Mouse (Mus musculus) forebrain, embryonic 12.5 days (tissue): ENCODE data around the gene Zfp983. TPM values are rescaled to one million over a fixed set of nuclear protein-coding genes. Genes with fewer than 3 reads are reported as not detected.
"Not testable (repeated sequence)": the region's sequence is repeated elsewhere in the genome, so short reads cannot be mapped to it uniquely, and the experiment has no call there.

Experiments
- ATAC-seq: fragments of 200-750 bp; cut with Nextera tagmentation; 2 replicates; pipeline ENCODE4 v1.8.0; 2017; ENCODE audit warnings: moderate TSS enrichment; ENCODE audit not compliant: low FRiP score
- H3K27ac ChIP-seq: fragments of 300-500 bp; sonication (generic); 2 replicates; pipeline ENCODE4 v1.5.1; 2016; ENCODE audit warnings: mild to moderate bottlenecking
- H3K27me3 ChIP-seq: fragments of 300-500 bp; sonication (generic); 2 replicates; pipeline ENCODE4 v1.6.1; 2016; ENCODE audit warnings: mild to moderate bottlenecking
- H3K36me3 ChIP-seq: fragments of 300-500 bp; sonication (generic); replicated peaks from 2 replicates; pipeline ENCODE4 v1.6.1; 2016; ENCODE audit warnings: mild to moderate bottlenecking
- H3K4me1 ChIP-seq: fragments of 300-500 bp; sonication (generic); 2 replicates; pipeline ENCODE4 v1.6.1; 2016
- H3K4me2 ChIP-seq: fragments of 300-500 bp; sonication (generic); 2 replicates; pipeline ENCODE4 v1.6.1; 2016; ENCODE audit warnings: mild to moderate bottlenecking, moderate library complexity
- H3K4me3 ChIP-seq: fragments of 300-500 bp; sonication (generic); replicated peaks from 2 replicates; pipeline ENCODE4 v1.5.1; 2016; ENCODE audit warnings: mild to moderate bottlenecking
- H3K9ac ChIP-seq: fragments of 300-500 bp; sonication (generic); 2 replicates; pipeline ENCODE4 v1.6.1; 2016; ENCODE audit warnings: mild to moderate bottlenecking
- H3K9me3 ChIP-seq: fragments of 300-500 bp; sonication (generic); 2 replicates; pipeline ENCODE4 v1.6.1; 2016
- WGBS: fragments of 180-500 bp; shearing (Covaris S2); methylation state at CpG from one replicate; pipeline ENCODE4 v1.1.7; 2016; 5-methylcytosine and 5-hydroxymethylcytosine counted together
- polyA plus RNA-seq: library from polyadenylated mRNA; unstranded; fragments of >200 nt; fragmentation: Nextera tagmentation; extraction: Ambion mirVana; gene quantifications from 2 replicates; pipeline ENCODE4 v1.2.1, GENCODE M21; 2016

The Zfp983 gene
- polyA plus RNA-seq = 8.5 and 8.6 TPM in 2 replicates

DNA sequence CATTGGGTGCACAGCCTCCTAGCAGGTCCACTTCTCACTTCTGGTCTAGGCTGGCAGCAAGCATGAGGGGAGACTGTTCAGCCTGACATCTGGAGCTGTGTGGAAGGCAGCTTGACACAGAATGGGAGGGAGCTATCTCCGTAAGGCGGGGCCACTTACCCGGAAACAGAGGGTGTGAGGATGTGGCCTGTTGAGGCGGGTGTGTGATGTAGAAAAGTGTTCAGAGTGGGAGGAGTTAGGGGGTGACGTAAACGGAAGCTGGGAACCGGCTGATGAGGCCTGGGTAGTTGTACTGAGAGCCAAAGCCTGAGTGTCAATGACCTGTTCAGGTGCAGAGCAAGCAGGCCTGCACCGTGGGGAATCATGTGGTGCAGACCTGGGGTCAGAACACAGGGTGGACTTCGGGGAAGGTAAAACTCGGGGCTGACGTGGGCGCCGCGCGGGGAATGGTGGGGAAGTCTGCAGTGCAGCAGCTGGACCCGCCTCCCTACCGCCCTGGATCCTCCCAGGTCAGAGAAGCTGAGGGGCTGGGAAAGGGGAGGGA is at the start of gene Zfp983:
Zfp983 (plus strand) TSS at position 261 of the 544 bp plus-strand sequence.
- not testable (repeated sequence) for H3K9me3 ChIP-seq, H3K36me3 ChIP-seq, H3K27me3 ChIP-seq, H3K4me1 ChIP-seq
- ATAC-seq = peak; percentile 100
- Histone ChIP-seq H3K4me2 (peak within 1 kb of the TSS; percentile 50), H3K27ac (peak within 1 kb of the TSS; percentile 56), H3K9ac (peak within 1 kb of the TSS; percentile 33; the same call in 1 of the 2 replicates), H3K4me3 (peak within 1 kb of the TSS; percentile 47)
- WGBS = under 1% methylated on average over 17 of the region's 17 CpGs

DNA sequence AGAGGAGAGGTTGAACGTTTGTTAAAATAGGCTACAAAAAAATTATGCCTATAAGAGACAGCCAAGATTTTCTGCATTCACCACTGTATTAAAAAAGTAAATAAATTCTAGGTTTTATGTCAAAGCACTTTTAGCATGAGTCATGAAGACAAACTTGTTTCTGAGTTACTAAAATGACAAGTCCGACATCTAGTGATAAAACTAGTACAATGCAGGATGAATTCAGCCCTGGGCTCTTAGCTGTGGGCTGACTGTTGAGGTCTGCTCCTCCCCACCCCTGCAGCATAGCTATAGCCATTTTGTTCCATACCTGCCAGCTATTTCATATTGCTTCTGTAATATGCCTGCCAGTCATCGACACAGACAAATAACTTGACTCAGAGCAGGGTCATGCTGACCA is 34.1 kb upstream of the Zfp983 start:
- WGBS = 79% methylated on average over 3 of the region's 3 CpGs
- H3K4me2 ChIP-seq = no peak overlapping the region
- no peak for ATAC-seq
- H3K27ac ChIP-seq = no peak overlapping the region
- H3K27me3 ChIP-seq = no peaks in the 10 kb centered on the region
- H3K36me3 ChIP-seq = no peaks in the 10 kb centered on the region
- no peaks in the 10 kb centered on the region for H3K9me3 ChIP-seq
- H3K4me3 ChIP-seq = no peak overlapping the region
- H3K9ac ChIP-seq = no peak overlapping the region
- H3K4me1 ChIP-seq = no peaks in the 10 kb centered on the region

DNA sequence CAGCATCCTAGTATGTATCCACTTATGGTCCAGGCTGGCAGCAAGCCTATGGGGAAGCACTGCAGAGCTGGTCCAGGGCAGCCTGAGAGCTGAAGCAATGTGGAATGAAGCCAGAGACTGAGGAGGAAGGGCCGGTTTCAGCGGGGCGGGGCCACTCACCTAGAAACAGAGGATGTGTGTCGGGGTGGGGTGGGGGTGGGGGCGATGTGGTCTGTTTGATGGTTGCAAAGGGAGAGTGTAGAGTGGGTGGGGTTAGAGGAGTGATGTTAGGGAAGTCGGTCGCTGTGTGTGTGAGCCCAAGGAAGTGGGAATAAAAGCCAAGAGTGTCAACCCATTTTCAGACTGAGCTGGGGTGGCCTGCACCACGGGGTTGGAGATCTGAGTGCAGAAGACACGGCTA is 33.1 kb upstream of the Zfp983 start:
- WGBS = 14% methylated on average over 9 of the region's 9 CpGs
- H3K4me1 ChIP-seq = no peaks in the 10 kb centered on the region

DNA sequence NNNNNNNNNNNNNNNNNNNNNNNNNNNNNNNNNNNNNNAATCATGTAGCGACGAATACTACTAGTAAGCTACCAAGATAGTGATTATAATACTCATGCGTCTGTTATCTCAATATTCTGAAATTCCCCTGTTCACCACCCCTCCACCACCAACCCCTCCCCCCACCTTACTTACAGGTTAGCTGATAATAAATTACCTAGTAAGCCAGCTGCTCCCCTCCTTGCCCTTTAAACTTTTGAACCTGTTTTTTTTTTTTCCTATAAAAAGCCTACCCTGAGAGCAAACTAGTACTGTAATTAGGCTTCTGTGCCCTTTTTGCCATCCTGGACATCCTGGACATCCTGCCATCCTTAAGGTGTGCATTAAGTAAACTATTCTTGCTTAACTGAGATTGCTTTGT is 26.8 kb upstream of the Zfp983 start:
- ATAC-seq = no peak
- no peak overlapping the region for H3K4me3 ChIP-seq
- no peak overlapping the region for H3K27ac ChIP-seq
- no CpG with 5 or more reads among the region's 3 CpGs for WGBS
- no peak overlapping the region for H3K9ac ChIP-seq
- H3K4me2 ChIP-seq = no peak overlapping the region
- H3K27me3 ChIP-seq = no peaks in the 10 kb centered on the region
- H3K4me1 ChIP-seq = no peaks in the 10 kb centered on the region
- H3K36me3 ChIP-seq = no peaks in the 10 kb centered on the region
- no peaks in the 10 kb centered on the region for H3K9me3 ChIP-seq

More for the DNA sequence above, 33.1 kb upstream of the Zfp983 start:
- Histone ChIP-seq H3K4me3 (no peak overlapping the region), H3K27me3 (no peaks in the 10 kb centered on the region), H3K4me2 (0 out of 2 replicates have a peak overlapping the region, but pooled peaks have one; percentile 8), H3K9me3 (no peaks in the 10 kb centered on the region), H3K9ac (no peak overlapping the region), H3K36me3 (no peaks in the 10 kb centered on the region), H3K27ac (no peak overlapping the region)
- ATAC-seq = no peak

DNA sequence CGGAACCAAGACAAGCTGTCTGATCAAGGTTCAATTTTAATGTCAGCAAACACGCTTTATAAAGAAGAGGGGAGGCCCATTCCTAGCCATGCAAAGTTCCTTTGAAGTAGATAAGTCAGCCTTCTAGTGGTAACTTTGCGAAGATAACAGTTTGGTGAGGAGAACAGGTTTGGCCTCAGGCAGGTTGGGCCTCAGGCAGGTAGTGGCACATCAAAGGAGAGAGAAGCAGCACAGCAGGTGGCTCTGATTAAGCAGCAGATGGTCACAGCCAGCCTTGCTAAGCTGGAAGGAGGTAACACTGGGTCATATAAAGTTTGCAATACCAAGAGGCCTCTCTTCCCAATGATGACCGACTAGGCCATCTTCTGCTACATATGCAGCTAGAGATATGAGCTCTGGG is 14.7 kb upstream of the Zfp983 start:
- H3K9me3 ChIP-seq, ATAC-seq, H3K4me3 ChIP-seq, H3K36me3 ChIP-seq, H3K4me1 ChIP-seq, H3K9ac ChIP-seq, H3K4me2 ChIP-seq, H3K27ac ChIP-seq, H3K27me3 ChIP-seq: not testable (repeated sequence)
- 72% methylated on average over 4 of the region's 4 CpGs for WGBS

DNA sequence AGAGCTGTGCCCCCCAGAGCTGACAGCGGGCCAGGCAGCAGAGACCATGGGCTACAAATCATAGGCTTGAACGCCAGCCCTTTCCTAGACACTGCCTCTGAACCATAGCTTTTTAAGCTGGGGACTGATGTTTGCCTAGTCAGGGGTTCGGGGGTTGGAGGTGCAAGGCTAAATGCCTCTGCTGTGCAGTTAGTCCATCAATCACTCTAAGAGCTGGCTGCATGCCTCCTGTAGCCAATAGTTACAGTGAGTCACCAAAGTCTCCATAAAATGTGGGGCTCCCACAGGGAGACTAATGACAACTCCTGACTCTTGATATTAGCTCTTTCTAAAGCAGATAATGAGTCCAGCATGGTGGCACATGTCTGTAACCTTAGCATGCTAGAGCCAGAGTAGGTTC is 1.6 kb upstream of the Zfp983 start:
- no peak overlapping the region for H3K27ac ChIP-seq
- no peak for ATAC-seq
- no peak overlapping the region for H3K4me2 ChIP-seq
- 77% methylated on average over 3 of the region's 3 CpGs for WGBS
- no peaks in the 10 kb centered on the region for H3K4me1 ChIP-seq
- no peaks in the 10 kb centered on the region for H3K27me3 ChIP-seq
- H3K4me3 ChIP-seq = no peak overlapping the region
- H3K9ac ChIP-seq = no peak overlapping the region
- H3K9me3 ChIP-seq = no peaks in the 10 kb centered on the region
- no peaks in the 10 kb centered on the region for H3K36me3 ChIP-seq

DNA sequence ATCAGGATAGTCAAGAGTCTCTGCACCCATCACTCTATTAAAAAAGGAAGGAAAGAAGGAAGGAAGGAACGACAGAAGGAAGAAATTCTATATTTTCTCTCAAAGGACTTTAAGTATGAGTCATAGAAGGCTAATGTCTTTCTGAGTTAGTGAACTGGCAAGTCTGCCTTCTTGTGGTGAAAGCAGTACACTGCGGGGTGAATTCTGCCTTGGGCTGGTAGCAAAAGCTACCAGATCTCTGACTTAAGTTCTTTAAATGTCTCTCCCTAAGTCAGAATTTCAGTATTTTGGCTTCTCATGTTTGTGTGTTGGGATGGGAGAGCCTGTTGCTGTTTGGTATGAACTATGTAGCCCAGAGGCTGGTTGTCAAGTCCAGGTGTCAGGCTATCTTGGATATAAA is 488 bp upstream of the Zfp983 start:
- H3K4me3 ChIP-seq = peak overlapping the region; percentile 47
- H3K27ac ChIP-seq = peak overlapping the region; percentile 56
- H3K9ac ChIP-seq = peak overlapping the region; percentile 33; the same call in 1 of the 2 replicates
- H3K9me3 ChIP-seq = no peaks in the 10 kb centered on the region
- H3K27me3 ChIP-seq = no peaks in the 10 kb centered on the region
- 25% methylated on average over 2 of the region's 2 CpGs for WGBS
- H3K4me1 ChIP-seq = no peaks in the 10 kb centered on the region
- no peaks in the 10 kb centered on the region for H3K36me3 ChIP-seq
- peak overlapping the region; percentile 50 for H3K4me2 ChIP-seq
- peak; percentile 42 for ATAC-seq

DNA sequence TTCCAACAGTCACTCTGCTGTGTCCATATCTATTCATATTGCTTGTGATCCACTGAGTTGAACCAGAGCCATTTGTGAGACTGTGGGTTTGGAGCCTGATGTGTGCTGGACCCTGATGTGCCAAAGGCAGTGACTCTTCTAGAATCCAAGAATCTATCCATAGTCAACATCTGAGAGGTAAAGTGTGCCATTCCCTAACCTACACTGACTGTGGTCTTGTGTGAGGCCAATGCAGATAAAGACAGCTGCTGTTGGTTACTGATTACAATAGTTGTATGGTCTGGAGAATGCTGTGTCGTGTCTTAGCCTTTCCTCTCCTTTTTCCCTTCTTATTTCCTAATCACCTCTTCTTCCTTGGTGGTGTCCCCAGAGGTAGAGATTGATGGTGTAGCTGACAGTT is 28.4 kb downstream of the Zfp983 start:
- not testable (repeated sequence) for H3K4me1 ChIP-seq, H3K36me3 ChIP-seq, H3K27me3 ChIP-seq, ATAC-seq, H3K9ac ChIP-seq, H3K4me2 ChIP-seq, H3K4me3 ChIP-seq, H3K27ac ChIP-seq, H3K9me3 ChIP-seq
- 26% methylated on average over 1 of the region's 1 CpGs for WGBS

DNA sequence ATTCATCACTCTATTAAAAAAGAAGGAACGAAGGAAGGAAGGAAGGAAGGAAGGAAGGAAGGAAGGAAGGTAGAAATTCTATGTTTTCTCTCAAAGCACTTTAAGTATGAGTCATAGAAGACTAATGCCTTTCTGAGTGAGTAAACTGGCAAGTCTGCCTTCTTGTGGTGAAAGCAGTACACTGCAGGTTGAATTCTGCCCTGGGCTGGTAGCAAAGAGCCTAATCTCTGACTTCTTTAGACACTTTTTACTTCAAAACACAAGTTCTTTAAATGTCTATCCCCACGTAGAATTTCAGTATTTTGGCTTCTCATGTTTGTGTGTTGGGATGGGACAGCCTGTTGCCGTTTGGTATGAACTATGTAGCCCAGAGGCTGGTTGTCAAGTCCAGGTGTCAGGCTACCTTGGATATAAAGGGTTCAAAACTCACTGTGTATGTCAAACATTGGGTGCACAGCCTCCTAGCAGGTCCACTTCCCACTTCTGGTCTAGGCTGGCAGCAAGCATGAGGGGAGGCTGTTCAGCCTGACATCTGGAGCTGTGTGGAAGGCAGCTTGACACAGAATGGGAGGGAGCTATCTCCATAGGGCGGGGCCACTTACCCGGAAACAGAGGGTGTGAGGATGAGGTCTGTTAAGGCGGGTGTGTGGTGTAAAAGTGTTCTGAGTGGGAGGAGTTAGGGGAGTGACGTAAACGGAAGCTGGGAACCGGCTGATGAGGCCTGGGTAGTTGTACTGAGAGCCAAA is 29.0 kb downstream of the Zfp983 start:
- peaks cover under 1% of the 10 kb centered on the region; the same call in 1 of the 2 replicates for H3K36me3 ChIP-seq
- H3K4me3 ChIP-seq = peak overlapping the region; percentile 49
- peak overlapping the region; percentile 33 for H3K9ac ChIP-seq
- H3K4me2 ChIP-seq = peak overlapping the region; percentile 55
- no peaks in the 10 kb centered on the region for H3K9me3 ChIP-seq
- peak overlapping the region; percentile 56; the same call in 1 of the 2 replicates for H3K27ac ChIP-seq
- 3% methylated on average over 9 of the region's 9 CpGs for WGBS
- no peaks in the 10 kb centered on the region for H3K27me3 ChIP-seq
- peak; percentile 99 for ATAC-seq
- no peaks in the 10 kb centered on the region for H3K4me1 ChIP-seq

DNA sequence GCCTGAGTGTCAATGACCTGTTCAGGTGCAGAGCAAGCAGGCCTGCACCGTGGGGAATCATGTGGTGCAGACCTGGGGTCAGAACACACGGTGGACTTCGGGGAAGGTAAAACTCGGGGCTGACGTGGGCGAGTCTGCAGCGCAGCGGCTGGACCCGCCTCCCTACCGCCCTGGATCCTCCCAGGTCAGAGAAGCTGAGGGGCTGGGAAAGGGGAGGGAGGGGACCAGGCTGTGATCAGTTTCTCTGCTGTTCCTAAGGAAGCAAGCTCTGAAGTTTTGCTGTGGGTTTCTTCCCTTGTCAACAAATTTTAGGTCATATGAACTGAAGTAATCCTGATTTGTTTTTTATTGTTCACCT is 29.6 kb downstream of the Zfp983 start:
- Histone ChIP-seq H3K4me3 (peak overlapping the region; percentile 49), H3K9ac (peak overlapping the region; percentile 33), H3K4me2 (peak overlapping the region; percentile 55)
- not testable (repeated sequence) for H3K36me3 ChIP-seq, H3K27me3 ChIP-seq, H3K27ac ChIP-seq, H3K9me3 ChIP-seq, H3K4me1 ChIP-seq
- peak; percentile 86 for ATAC-seq
- 2% methylated on average over 10 of the region's 10 CpGs for WGBS

DNA sequence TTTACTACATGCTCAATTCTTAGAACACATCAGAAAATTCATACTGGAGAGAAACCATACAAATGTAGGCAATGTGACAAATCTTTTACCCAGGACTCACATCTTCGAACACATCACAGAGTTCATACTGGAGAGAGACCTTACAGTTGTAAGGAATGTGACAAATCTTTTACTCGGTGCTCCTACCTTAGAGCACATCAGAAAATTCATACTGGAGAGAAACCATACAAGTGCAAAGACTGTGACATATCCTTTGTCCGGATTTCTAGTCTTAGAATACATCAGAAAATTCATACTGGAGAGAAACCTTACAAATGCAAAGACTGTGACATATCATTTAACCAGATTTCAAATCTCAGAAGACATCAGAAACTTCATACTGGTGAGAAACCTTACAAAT is 41.1 kb downstream of the Zfp983 start, which contains the start of gene Gm10226:
Gm10226 (plus strand) TSS at position 301 of the 400 bp plus-strand sequence.
- Histone ChIP-seq H3K36me3 (peaks cover 38% of the 10 kb centered on the region), H3K9me3 (no peaks in the 10 kb centered on the region), H3K4me1 (no peaks in the 10 kb centered on the region), H3K9ac (no peak within 1 kb of the TSS), H3K27me3 (no peaks in the 10 kb centered on the region), H3K4me2 (no peak within 1 kb of the TSS), H3K27ac (no peak within 1 kb of the TSS), H3K4me3 (no peak within 1 kb of the TSS)
- 88% methylated on average over 3 of the region's 3 CpGs for WGBS
- ATAC-seq = no peak

DNA sequence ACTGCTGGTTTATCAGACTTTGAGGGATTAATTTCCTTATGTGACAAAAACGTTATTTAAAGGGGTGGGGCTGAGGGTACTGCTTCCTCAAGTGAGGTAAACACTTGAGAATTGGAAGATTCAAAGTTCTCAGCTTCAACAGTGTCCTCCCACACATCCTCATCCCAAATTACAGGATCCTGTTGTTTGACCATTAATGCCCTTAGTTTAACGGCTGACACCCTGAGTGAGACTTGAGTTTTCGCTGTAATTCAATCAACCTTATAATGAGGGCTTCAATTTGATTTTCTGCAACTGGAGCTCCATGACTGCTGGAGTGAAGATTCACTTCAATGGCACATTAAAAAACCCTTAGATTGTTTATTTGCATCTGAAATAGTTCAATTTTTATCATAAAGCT is 42.9 kb downstream of the Zfp983 start:
- no peak overlapping the region for H3K4me2 ChIP-seq
- H3K4me1 ChIP-seq = no peaks in the 10 kb centered on the region
- no peak overlapping the region for H3K27ac ChIP-seq
- ATAC-seq = no peak
- no peaks in the 10 kb centered on the region for H3K27me3 ChIP-seq
- WGBS = 85% methylated on average over 3 of the region's 3 CpGs
- no peaks in the 10 kb centered on the region for H3K9me3 ChIP-seq
- no peak overlapping the region for H3K9ac ChIP-seq
- peaks cover 38% of the 10 kb centered on the region for H3K36me3 ChIP-seq
- H3K4me3 ChIP-seq = no peak overlapping the region

DNA sequence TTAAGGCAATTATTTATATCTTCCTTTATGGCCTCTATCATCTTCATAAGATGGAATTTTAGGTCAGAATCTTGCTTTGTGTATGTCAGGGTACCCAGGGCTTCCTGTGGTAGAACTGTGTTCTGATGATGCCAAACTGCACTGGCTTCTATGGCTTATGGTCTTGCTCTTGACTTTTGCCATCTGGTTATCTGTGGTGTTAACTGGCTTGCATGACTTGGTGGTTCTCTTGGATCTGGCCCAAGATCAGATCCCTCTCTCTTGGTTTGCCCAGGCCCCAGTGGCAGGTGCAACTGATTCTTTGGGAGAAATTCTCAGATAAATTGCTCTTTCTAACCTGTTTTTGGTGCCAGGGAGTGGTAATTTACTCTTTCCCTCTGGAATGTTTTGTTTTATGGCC is 45.6 kb downstream of the Zfp983 start:
- Histone ChIP-seq H3K36me3 (peaks cover 17% of the 10 kb centered on the region), H3K27ac (no peak overlapping the region), H3K4me1 (no peaks in the 10 kb centered on the region), H3K9ac (no peak overlapping the region), H3K9me3 (no peaks in the 10 kb centered on the region), H3K27me3 (no peaks in the 10 kb centered on the region), H3K4me3 (no peak overlapping the region), H3K4me2 (no peak overlapping the region)
- no peak for ATAC-seq
